Mouse (Mus musculus): Measurements from ENCODE around the gene Gm43517. TPM values are rescaled to one million over a fixed set of nuclear protein-coding genes. Genes with fewer than 3 reads are reported as not detected.

Gene Gm43517
- polyA plus RNA-seq, 1 experiment from 2014 or later, result not detected

GRCm38 (mm10) chr12:49391305-49392040 lies 6.5 kb downstream of the Gm43517 start:
- no peaks in the 10 kb centered on the region for H3K36me3 ChIP-seq (ENCODE audit: control insufficient read depth, insufficient read depth, low read length)
- under 1% methylated on average over 42 of the region's 42 CpGs for WGBS
- no peak overlapping the region for H3K9ac ChIP-seq (ENCODE audit: low read length)
- peaks cover 52% of the 10 kb centered on the region for H3K27me3 ChIP-seq (ENCODE audit: control insufficient read depth, insufficient read depth, low read length)
- peak; percentile 88 for ATAC-seq (ENCODE audit: insufficient read depth, low FRiP score)
- peak overlapping the region; percentile 30 for H3K4me3 ChIP-seq (replicated peaks; ENCODE audit: low read length)
- H3K27ac ChIP-seq (ENCODE audit: low read length), result no peak overlapping the region
- no peaks in the 10 kb centered on the region for H3K9me3 ChIP-seq (replicated peaks; ENCODE audit: control insufficient read depth, low read length)
- no peaks in the 10 kb centered on the region for H3K4me1 ChIP-seq (ENCODE audit: control insufficient read depth, insufficient read depth, low read length)
- peak overlapping the region; percentile 30 for H3K4me2 ChIP-seq (ENCODE audit: low read depth, low read length)

GRCm38 (mm10) chr12:49392041-49392390 lies 7.0 kb downstream of the Gm43517 start:
- ATAC-seq (ENCODE audit: insufficient read depth, low FRiP score), result no peak
- H3K36me3 ChIP-seq (ENCODE audit: control insufficient read depth, insufficient read depth, low read length), result no peaks in the 10 kb centered on the region
- no peak overlapping the region for H3K27ac ChIP-seq (ENCODE audit: low read length)
- peaks cover 56% of the 10 kb centered on the region for H3K27me3 ChIP-seq (ENCODE audit: control insufficient read depth, insufficient read depth, low read length)
- 5% methylated on average over 10 of the region's 10 CpGs for WGBS
- H3K4me3 ChIP-seq (replicated peaks; ENCODE audit: low read length), result no peak overlapping the region
- no peaks in the 10 kb centered on the region for H3K4me1 ChIP-seq (ENCODE audit: control insufficient read depth, insufficient read depth, low read length)
- H3K9me3 ChIP-seq (replicated peaks; ENCODE audit: control insufficient read depth, low read length), result no peaks in the 10 kb centered on the region
- H3K9ac ChIP-seq (ENCODE audit: low read length), result no peak overlapping the region
- H3K4me2 ChIP-seq (ENCODE audit: low read depth, low read length), result no peak overlapping the region

- Histone ChIP-seq H3K9me3 (replicated peaks; ENCODE audit: control insufficient read depth, low read length) (no peaks in the 10 kb centered on the region), H3K27me3 (ENCODE audit: control insufficient read depth, insufficient read depth, low read length) (peaks cover 60% of the 10 kb centered on the region), H3K9ac (ENCODE audit: low read length) (no peak overlapping the region), H3K4me3 (replicated peaks; ENCODE audit: low read length) (no peak overlapping the region), H3K4me2 (ENCODE audit: low read depth, low read length) (no peak overlapping the region), H3K36me3 (ENCODE audit: control insufficient read depth, insufficient read depth, low read length) (no peaks in the 10 kb centered on the region), H3K4me1 (ENCODE audit: control insufficient read depth, insufficient read depth, low read length) (no peaks in the 10 kb centered on the region), H3K27ac (ENCODE audit: low read length) (no peak overlapping the region)
- 8% methylated on average over 5 of the region's 5 CpGs for WGBS
- no peak for ATAC-seq (ENCODE audit: insufficient read depth, low FRiP score)
Measured at GRCm38 (mm10) chr12:49392876-49393275, 7.9 kb downstream of the Gm43517 start.

- WGBS, result 18% methylated on average over 3 of the region's 3 CpGs
- Histone ChIP-seq H3K9ac (ENCODE audit: low read length) (no peak overlapping the region), H3K36me3 (ENCODE audit: control insufficient read depth, insufficient read depth, low read length) (no peaks in the 10 kb centered on the region), H3K4me3 (replicated peaks; ENCODE audit: low read length) (no peak overlapping the region), H3K27ac (ENCODE audit: low read length) (no peak overlapping the region), H3K27me3 (ENCODE audit: control insufficient read depth, insufficient read depth, low read length) (peaks cover 61% of the 10 kb centered on the region), H3K4me2 (ENCODE audit: low read depth, low read length) (no peak overlapping the region), H3K4me1 (ENCODE audit: control insufficient read depth, insufficient read depth, low read length) (no peaks in the 10 kb centered on the region), H3K9me3 (replicated peaks; ENCODE audit: control insufficient read depth, low read length) (no peaks in the 10 kb centered on the region)
- ATAC-seq (ENCODE audit: insufficient read depth, low FRiP score), result no peak
Measured at GRCm38 (mm10) chr12:49393639-49394038, 8.7 kb downstream of the Gm43517 start.

- ATAC-seq (ENCODE audit: insufficient read depth, low FRiP score), result no peak
- Histone ChIP-seq H3K4me1 (ENCODE audit: control insufficient read depth, insufficient read depth, low read length) (no peaks in the 10 kb centered on the region), H3K27ac (ENCODE audit: low read length) (no peak overlapping the region), H3K4me3 (replicated peaks; ENCODE audit: low read length) (no peak overlapping the region), H3K9ac (ENCODE audit: low read length) (no peak overlapping the region), H3K4me2 (ENCODE audit: low read depth, low read length) (no peak overlapping the region), H3K9me3 (replicated peaks; ENCODE audit: control insufficient read depth, low read length) (no peaks in the 10 kb centered on the region), H3K36me3 (ENCODE audit: control insufficient read depth, insufficient read depth, low read length) (no peaks in the 10 kb centered on the region), H3K27me3 (ENCODE audit: control insufficient read depth, insufficient read depth, low read length) (peaks cover 64% of the 10 kb centered on the region)
- WGBS, result 5% methylated on average over 1 of the region's 1 CpGs
Measured at GRCm38 (mm10) chr12:49394181-49394580, 9.2 kb downstream of the Gm43517 start.

GRCm38 (mm10) chr12:49394836-49395235 lies 9.9 kb downstream of the Gm43517 start:
- 1% methylated on average over 17 of the region's 17 CpGs for whole genome bisulfite sequencing
- no peak overlapping the region for H3K9ac ChIP-seq (ENCODE audit: low read length)
- H3K4me2 ChIP-seq (ENCODE audit: low read depth, low read length), result no peak overlapping the region
- H3K4me3 ChIP-seq (replicated peaks; ENCODE audit: low read length), result no peak overlapping the region
- no peaks in the 10 kb centered on the region for H3K4me1 ChIP-seq (ENCODE audit: control insufficient read depth, insufficient read depth, low read length)
- H3K36me3 ChIP-seq (ENCODE audit: control insufficient read depth, insufficient read depth, low read length), result no peaks in the 10 kb centered on the region
- ATAC-seq (ENCODE audit: insufficient read depth, low FRiP score), result no peak
- H3K9me3 ChIP-seq (replicated peaks; ENCODE audit: control insufficient read depth, low read length), result no peaks in the 10 kb centered on the region
- H3K27me3 ChIP-seq (ENCODE audit: control insufficient read depth, insufficient read depth, low read length), result peaks cover 62% of the 10 kb centered on the region
- H3K27ac ChIP-seq (ENCODE audit: low read length), result no peak overlapping the region

- peaks cover 66% of the 10 kb centered on the region for H3K27me3 ChIP-seq (ENCODE audit: control insufficient read depth, insufficient read depth, low read length)
Measured at GRCm38 (mm10) chr12:49395969-49396368, 11.0 kb downstream of the Gm43517 start.

GRCm38 (mm10) chr12:49396776-49397175 lies 11.8 kb downstream of the Gm43517 start:
- no peak overlapping the region for H3K27ac ChIP-seq (ENCODE audit: low read length)
- no peaks in the 10 kb centered on the region for H3K36me3 ChIP-seq (ENCODE audit: control insufficient read depth, insufficient read depth, low read length)
- H3K4me3 ChIP-seq (replicated peaks; ENCODE audit: low read length), result no peak overlapping the region
- 32% methylated on average over 1 of the region's 1 CpGs for WGBS
- H3K9ac ChIP-seq (ENCODE audit: low read length), result no peak overlapping the region
- no peak overlapping the region for H3K4me2 ChIP-seq (ENCODE audit: low read depth, low read length)
- ATAC-seq (ENCODE audit: insufficient read depth, low FRiP score), result no peak
- H3K27me3 ChIP-seq (ENCODE audit: control insufficient read depth, insufficient read depth, low read length), result peaks cover 66% of the 10 kb centered on the region
- no peaks in the 10 kb centered on the region for H3K9me3 ChIP-seq (replicated peaks; ENCODE audit: control insufficient read depth, low read length)
- peaks cover 4% of the 10 kb centered on the region for H3K4me1 ChIP-seq (ENCODE audit: control insufficient read depth, insufficient read depth, low read length)

More at GRCm38 (mm10) chr12:49395969-49396368, 11.0 kb downstream of the Gm43517 start:
- Histone ChIP-seq H3K4me2 (ENCODE audit: low read depth, low read length) (no peak overlapping the region), H3K9ac (ENCODE audit: low read length) (no peak overlapping the region), H3K36me3 (ENCODE audit: control insufficient read depth, insufficient read depth, low read length) (no peaks in the 10 kb centered on the region), H3K27ac (ENCODE audit: low read length) (no peak overlapping the region), H3K9me3 (replicated peaks; ENCODE audit: control insufficient read depth, low read length) (no peaks in the 10 kb centered on the region), H3K4me1 (ENCODE audit: control insufficient read depth, insufficient read depth, low read length) (no peaks in the 10 kb centered on the region), H3K4me3 (replicated peaks; ENCODE audit: low read length) (no peak overlapping the region)
- 21% methylated on average over 2 of the region's 2 CpGs for WGBS
- no peak for ATAC-seq (ENCODE audit: insufficient read depth, low FRiP score)

- H3K27ac ChIP-seq (ENCODE audit: low read length), result no peak overlapping the region
- 21% methylated on average over 4 of the region's 4 CpGs for WGBS
- no peak overlapping the region for H3K4me2 ChIP-seq (ENCODE audit: low read depth, low read length)
- H3K9me3 ChIP-seq (replicated peaks; ENCODE audit: control insufficient read depth, low read length), result no peaks in the 10 kb centered on the region
- no peak overlapping the region for H3K4me3 ChIP-seq (replicated peaks; ENCODE audit: low read length)
- H3K27me3 ChIP-seq (ENCODE audit: control insufficient read depth, insufficient read depth, low read length), result peaks cover 60% of the 10 kb centered on the region
- no peaks in the 10 kb centered on the region for H3K36me3 ChIP-seq (ENCODE audit: control insufficient read depth, insufficient read depth, low read length)
- H3K4me1 ChIP-seq (ENCODE audit: control insufficient read depth, insufficient read depth, low read length), result peaks cover 4% of the 10 kb centered on the region
- no peak overlapping the region for H3K9ac ChIP-seq (ENCODE audit: low read length)
- no peak for ATAC-seq (ENCODE audit: insufficient read depth, low FRiP score)
Measured at GRCm38 (mm10) chr12:49397443-49398162, 12.6 kb downstream of the Gm43517 start.

All from stomach, embryonic 16.5 days (tissue).